Mouse (Mus musculus) forebrain, embryonic 10.5 days (tissue): ENCODE data around the gene Chka. TPM values are rescaled to one million over a fixed set of nuclear protein-coding genes. Genes with fewer than 3 reads are reported as not detected.

Experiments used
- DNase-seq: peaks from one replicate; pipeline ENCODE4 v3.0.0-alpha.2; 2017; ENCODE audit warnings: low spot score; ENCODE audit errors: extremely low spot score
- H3K27ac ChIP-seq: fragments of 300-500 bp; sonication (generic); 2 replicates; pipeline ENCODE4 v1.5.1; 2016; ENCODE audit warnings: mild to moderate bottlenecking
- H3K27me3 ChIP-seq: fragments of 300-500 bp; sonication (generic); 2 replicates; pipeline ENCODE4 v1.6.1; 2016; ENCODE audit warnings: mild to moderate bottlenecking; ENCODE audit not compliant: poor library complexity, severe bottlenecking
- H3K36me3 ChIP-seq: fragments of 300-500 bp; sonication (generic); replicated peaks from 2 replicates; pipeline ENCODE4 v1.6.1; 2016; ENCODE audit warnings: mild to moderate bottlenecking, moderate library complexity
- H3K4me1 ChIP-seq: fragments of 300-500 bp; sonication (generic); 2 replicates; pipeline ENCODE4 v1.6.1; 2016
- H3K4me3 ChIP-seq: fragments of 300-500 bp; sonication (generic); 2 replicates; pipeline ENCODE4 v1.5.1; 2016; ENCODE audit warnings: mild to moderate bottlenecking, moderate library complexity
- H3K9me3 ChIP-seq: fragments of 300-500 bp; sonication (generic); 2 replicates; pipeline ENCODE4 v1.6.1; 2016; ENCODE audit warnings: mild to moderate bottlenecking, moderate library complexity
- WGBS: fragments of 180-500 bp; shearing (Covaris S2); methylation state at CpG from one replicate; pipeline ENCODE4 v1.1.7; 2016; 5-methylcytosine and 5-hydroxymethylcytosine counted together
- polyA plus RNA-seq: library from polyadenylated mRNA; unstranded; fragments of >200 nt; fragmentation: Nextera tagmentation; extraction: Ambion mirVana; gene quantifications from 2 replicates; pipeline ENCODE4 v1.2.1, GENCODE M21; 2016

Chka gene
- polyA plus RNA-seq, 1 experiment from 2014 or later: 52.3 TPM

DNA sequence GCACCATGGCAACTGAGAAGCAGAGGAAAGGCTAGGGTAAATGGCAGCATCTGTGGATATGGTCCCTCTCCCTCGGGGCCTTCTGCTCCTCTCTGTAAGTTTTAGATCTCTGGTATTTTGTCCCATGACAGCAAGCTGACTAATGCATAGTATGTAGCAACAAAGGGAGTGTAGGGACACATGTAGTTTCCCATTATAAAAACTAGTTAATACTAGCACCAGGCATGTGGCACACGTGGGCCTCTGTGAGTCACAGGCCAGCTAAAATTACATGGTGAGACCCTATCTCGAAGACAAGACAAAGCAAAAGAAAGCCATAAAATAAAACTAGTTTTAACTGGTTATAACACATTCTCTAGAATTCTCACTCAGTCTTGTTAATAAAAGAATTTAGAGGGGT is 12.6 kb upstream of the Chka start:
- Histone ChIP-seq H3K9me3 (no peaks in the 10 kb centered on the region), H3K4me3 (no peak overlapping the region)
- WGBS: 89% methylated on average over 3 of the region's 3 CpGs

DNA sequence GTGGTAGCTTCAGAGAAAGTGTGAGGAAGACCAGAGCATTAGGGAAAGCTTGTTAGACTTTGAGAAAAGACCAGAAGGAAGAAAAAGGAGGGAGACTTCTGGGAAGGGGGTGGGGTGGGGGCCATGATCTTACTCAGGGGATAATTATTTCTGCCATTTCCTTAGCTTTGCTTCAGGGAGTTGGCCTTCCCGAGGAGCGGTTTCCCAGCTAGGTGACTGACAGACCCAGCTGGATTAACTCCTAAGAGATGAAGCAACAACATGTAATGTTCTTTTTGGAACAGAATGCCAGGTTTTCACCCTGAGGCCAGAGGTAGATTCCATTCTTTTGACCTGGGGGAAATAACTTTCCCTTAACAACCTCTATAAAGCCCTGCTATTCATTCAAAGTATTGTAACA is 11.9 kb upstream of the Chka start:
- Histone ChIP-seq H3K4me3 (no peak overlapping the region), H3K36me3 (no peaks in the 10 kb centered on the region), H3K4me1 (peaks cover 11% of the 10 kb centered on the region), H3K27ac (no peak overlapping the region), H3K9me3 (no peaks in the 10 kb centered on the region), H3K27me3 (no peaks in the 10 kb centered on the region)
- no peak for DNase-seq
- 66% methylated on average over 2 of the region's 2 CpGs for WGBS

More for the DNA sequence above, 12.6 kb upstream of the Chka start:
- no peak for DNase-seq
- H3K27ac ChIP-seq: no peak overlapping the region
- no peaks in the 10 kb centered on the region for H3K27me3 ChIP-seq
- peaks cover 11% of the 10 kb centered on the region for H3K4me1 ChIP-seq
- no peaks in the 10 kb centered on the region for H3K36me3 ChIP-seq

DNA sequence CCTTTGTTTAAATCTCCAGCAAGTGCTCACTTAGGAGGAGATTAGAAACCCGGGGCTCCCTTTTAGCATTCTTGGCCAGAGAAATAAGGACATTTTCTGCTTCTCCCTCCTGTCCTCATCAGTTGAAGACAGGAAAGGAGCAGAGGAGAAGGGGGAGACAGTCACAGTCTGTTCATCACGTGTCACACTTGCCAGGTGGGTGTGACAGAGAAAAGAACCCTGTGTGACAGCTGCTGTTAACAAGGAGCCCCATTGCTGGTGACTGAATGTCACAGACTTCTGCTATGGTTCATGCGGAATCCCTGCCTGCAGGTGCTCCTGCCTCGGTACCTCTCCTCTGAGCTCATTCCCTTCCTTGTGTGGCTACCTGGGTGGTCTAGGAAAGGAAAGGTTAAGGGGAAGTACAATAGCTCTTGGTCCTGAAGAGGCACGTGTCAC is 11.3 kb upstream of the Chka start:
- H3K27me3 ChIP-seq: no peaks in the 10 kb centered on the region
- no peak overlapping the region for H3K4me3 ChIP-seq
- H3K4me1 ChIP-seq: peaks cover 11% of the 10 kb centered on the region
- H3K27ac ChIP-seq: no peak overlapping the region
- H3K36me3 ChIP-seq: no peaks in the 10 kb centered on the region
- no peaks in the 10 kb centered on the region for H3K9me3 ChIP-seq
- 47% methylated on average over 5 of the region's 5 CpGs for WGBS
- DNase-seq: no peak

DNA sequence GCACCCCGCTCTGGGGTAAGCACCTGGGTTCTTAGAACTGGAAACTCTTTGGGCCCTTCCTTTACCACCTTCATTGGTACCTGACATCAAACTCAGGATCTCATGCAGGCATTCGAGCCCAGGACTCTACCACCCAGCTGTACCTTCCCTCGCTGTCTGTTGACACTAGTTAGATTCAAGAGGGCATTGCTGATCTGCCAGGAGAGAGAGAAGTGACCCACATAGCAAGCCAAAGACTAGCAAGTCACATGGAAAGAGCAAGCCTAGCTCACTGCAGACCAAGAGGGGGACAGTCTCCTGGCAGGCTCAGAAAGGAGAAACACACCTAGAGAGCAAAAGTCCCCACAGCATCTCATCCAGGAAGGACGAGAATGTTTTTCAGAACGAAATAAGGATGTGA is 10.9 kb upstream of the Chka start:
- no peak overlapping the region for H3K27ac ChIP-seq
- no peak for DNase-seq
- no peaks in the 10 kb centered on the region for H3K36me3 ChIP-seq
- H3K4me3 ChIP-seq: no peak overlapping the region
- WGBS: 87% methylated on average over 5 of the region's 5 CpGs
- H3K9me3 ChIP-seq: no peaks in the 10 kb centered on the region
- H3K4me1 ChIP-seq: peaks cover 11% of the 10 kb centered on the region
- H3K27me3 ChIP-seq: no peaks in the 10 kb centered on the region

DNA sequence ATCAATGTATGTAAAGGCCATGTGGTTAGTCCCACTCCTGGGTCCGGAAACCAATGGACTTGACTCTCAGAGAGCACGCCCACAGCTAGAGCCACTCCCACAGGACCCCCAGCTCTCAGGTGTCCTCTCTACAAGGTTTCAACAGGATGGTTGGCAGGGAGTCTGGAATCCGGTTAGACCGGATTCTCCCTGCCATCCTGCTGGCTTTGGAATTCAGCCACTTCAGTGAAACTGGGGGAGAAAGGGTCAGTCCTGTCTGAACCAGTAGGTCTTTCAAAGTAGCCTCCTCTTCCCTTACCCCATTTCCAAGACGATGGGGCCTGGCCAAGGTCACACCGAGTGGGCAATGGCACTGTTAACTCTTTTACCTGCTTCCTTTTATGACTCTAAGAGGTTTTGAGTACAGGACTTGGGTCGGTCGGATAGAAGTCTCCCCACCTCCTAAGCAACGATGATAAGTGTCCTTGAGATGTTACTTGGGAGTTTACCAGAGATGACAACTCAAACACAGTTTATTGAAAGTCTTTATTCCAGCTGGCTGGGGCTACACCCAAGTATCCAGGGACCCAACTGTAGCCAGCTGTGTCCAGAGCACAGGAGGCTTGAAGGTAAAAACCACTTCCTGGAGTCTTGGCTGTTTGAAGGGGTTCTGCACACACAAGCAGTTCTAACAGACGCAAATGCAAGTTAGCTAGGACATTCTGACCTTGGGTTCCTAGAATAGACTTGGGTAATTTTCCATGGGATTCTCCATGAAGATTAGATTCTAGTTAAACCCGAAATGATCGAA is 9.0 kb upstream of the Chka start:
- Histone ChIP-seq H3K4me1 (peaks cover 11% of the 10 kb centered on the region), H3K4me3 (no peak overlapping the region), H3K27ac (no peak overlapping the region), H3K36me3 (no peaks in the 10 kb centered on the region), H3K27me3 (no peaks in the 10 kb centered on the region), H3K9me3 (no peaks in the 10 kb centered on the region)
- no peak for DNase-seq
- WGBS: 48% methylated on average over 12 of the region's 12 CpGs

DNA sequence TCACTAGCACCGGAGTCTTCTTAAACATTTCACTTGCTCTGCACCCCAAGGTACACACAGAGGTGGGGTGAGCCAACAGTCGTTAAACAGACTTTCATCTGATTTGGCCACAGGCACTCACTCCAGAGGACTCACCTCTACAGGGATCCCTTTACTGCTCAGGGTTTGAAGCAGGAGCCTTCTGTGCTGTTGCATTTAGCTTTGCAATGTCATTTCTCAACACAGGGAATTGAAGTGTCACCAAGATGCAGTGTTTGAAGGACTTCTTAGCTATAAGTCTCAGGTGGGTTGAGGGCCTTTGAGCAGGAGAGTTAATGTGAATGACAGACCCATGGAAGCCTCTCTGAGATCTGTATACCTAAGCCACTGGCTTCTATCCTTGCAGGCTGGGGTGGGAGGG is 7.9 kb upstream of the Chka start:
- Histone ChIP-seq H3K27ac (no peak overlapping the region), H3K4me1 (peaks cover 11% of the 10 kb centered on the region), H3K27me3 (no peaks in the 10 kb centered on the region), H3K9me3 (no peaks in the 10 kb centered on the region), H3K36me3 (no peaks in the 10 kb centered on the region), H3K4me3 (no peak overlapping the region)
- WGBS: 88% methylated on average over 2 of the region's 2 CpGs
- DNase-seq: no peak

DNA sequence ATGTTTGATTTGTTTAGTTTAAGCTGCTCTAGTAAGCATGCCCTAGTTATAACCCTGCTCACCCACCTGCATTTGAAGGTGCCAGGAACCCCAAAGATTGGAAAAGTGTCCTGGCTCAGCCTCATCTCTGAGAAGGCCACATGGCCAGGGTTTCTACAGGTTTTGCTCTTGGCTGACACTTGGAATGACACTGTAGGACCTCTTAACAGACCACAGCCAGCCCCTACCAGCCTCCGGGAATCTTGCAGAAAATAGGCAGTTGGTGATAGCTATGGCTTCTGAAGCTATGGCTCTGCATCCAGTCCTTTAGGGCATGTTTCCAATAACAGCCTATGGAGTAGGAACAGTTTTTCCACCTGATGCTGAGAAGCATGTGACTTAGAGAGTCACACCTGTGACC is 6.7 kb upstream of the Chka start:
- Histone ChIP-seq H3K4me3 (no peak overlapping the region), H3K27me3 (no peaks in the 10 kb centered on the region), H3K9me3 (no peaks in the 10 kb centered on the region), H3K4me1 (peaks cover 12% of the 10 kb centered on the region), H3K27ac (no peak overlapping the region), H3K36me3 (no peaks in the 10 kb centered on the region)
- WGBS: 97% methylated on average over 1 of the region's 1 CpGs
- DNase-seq: no peak

DNA sequence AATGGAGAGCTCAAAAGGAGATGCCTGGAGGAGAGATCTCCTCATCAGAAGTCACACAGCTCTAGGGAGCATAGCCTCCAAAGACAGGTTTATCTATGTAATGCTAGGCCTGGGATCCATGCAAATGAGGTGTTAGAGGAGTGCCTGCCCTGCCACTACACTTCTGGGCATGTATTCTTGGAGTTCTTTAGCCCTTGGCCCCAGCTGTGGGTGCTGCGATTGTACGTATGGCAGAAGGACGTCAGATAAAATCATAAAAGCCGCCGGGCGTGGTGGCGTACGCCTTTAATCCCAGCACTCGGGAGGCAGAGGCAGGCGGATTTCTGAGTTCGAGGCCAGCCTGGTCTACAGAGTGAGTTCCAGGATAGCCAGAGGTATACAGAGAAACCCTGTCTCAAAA is 6.2 kb upstream of the Chka start:
- Histone ChIP-seq H3K36me3 (no peaks in the 10 kb centered on the region), H3K9me3 (no peaks in the 10 kb centered on the region), H3K4me3 (no peak overlapping the region), H3K27ac (no peak overlapping the region), H3K4me1 (peaks cover 12% of the 10 kb centered on the region), H3K27me3 (no peaks in the 10 kb centered on the region)
- 92% methylated on average over 11 of the region's 11 CpGs for WGBS
- DNase-seq: no peak

DNA sequence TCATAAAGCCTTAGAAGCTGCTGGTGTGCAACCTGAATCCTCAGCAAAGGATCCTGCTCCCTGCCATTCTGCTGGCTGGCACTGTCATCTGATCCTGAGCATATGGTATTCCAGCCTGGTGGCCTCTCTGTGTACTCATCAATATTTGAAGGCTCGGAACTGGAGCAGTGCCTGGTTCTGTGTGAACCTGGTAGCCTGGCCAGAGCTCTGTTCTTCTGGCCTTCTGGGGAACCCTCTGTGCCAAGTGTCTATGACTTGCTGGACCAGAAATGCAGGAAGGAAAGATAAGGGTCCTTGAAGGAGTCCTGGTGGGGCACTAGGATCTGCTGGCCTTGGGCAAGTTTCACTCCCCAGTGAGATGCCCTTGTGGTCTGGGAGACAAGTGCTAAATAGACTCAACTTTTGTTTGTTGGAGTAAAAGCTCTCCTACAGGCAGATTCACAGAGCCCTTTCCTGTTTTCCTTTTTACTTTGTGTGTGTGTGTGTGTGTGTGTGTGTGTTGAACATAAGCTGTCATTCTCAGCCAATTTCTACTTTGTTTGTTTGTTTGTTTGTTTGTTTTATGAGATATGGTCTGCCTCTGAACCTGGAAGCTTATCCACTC is 5.7 kb upstream of the Chka start:
- Histone ChIP-seq H3K4me1 (peaks cover 15% of the 10 kb centered on the region), H3K9me3 (no peaks in the 10 kb centered on the region), H3K36me3 (no peaks in the 10 kb centered on the region), H3K27ac (no peak overlapping the region), H3K4me3 (no peak overlapping the region), H3K27me3 (no peaks in the 10 kb centered on the region)
- WGBS: 85% methylated on average over 1 of the region's 1 CpGs
- DNase-seq: no peak

DNA sequence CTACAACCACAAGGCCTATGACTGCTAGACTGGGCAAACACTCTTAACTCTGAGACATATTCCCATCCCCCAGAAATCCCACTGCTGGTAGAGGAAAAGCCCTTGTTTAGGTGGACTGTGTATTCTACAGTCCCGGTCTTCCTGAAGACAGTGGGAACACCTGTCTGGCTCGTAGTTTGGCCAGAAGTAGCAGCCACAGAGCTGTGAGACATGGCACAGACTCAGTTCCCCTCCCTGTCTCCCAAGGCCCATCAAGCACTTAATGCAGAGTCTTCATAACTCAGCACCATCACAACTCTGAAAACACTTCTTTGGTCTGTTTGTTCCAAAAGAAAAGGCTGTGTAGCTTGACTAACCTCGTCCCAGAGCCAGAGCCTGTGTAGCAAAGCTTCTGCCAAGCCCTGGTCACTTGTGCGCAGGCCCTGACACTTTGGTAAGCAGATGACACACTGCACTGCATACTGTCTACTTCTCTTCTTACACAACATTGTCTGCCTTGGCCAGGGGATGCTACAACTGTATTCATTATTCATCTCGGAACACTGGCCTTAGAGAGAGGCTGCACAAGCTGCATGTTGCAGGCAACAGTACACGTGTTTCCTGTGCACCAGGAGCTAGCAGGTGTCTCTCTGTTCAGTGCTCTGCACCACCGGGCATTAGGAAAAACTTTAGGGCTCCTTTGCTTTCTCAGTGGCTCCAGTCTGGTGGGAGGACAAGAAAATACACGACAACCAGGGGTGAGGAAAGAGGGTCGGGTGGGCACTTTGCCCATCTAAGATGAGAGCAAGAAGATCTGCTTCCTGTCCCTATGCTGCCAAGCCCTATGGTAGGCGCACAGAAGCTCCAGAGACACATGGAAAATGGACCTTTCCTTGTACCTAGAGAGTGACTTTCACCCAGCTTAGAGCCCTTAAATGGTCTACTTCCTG is 4.6 kb upstream of the Chka start:
- Histone ChIP-seq H3K36me3 (no peaks in the 10 kb centered on the region), H3K27ac (no peak overlapping the region), H3K9me3 (no peaks in the 10 kb centered on the region), H3K27me3 (no peaks in the 10 kb centered on the region), H3K4me3 (no peak overlapping the region), H3K4me1 (peaks cover 21% of the 10 kb centered on the region)
- 85% methylated on average over 10 of the region's 10 CpGs for whole genome bisulfite sequencing
- no peak for DNase-seq

DNA sequence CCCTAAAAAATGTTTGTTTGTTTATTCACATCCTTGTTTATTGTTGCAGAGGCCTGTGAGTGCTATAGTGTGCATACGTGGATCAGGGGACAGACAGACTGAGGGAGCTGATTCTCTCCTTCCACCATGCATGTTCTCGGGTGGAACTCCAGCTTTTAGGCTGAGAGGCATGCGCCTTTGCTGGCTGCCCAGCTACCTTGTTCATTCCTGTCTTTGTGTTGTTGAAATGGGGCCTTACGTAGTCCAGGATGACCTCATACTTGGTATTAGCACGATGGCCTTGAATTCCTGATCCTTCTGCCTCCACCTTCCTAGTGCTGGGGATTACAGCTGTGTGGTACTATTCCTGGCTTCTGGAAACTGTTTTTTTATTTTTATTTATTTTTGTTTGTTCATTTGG is 3.9 kb upstream of the Chka start:
- Histone ChIP-seq H3K27me3 (no peaks in the 10 kb centered on the region), H3K4me3 (no peak overlapping the region), H3K36me3 (no peaks in the 10 kb centered on the region), H3K4me1 (peaks cover 21% of the 10 kb centered on the region), H3K27ac (no peak overlapping the region), H3K9me3 (no peaks in the 10 kb centered on the region)
- DNase-seq: no peak
- 83% methylated on average over 5 of the region's 5 CpGs for WGBS

DNA sequence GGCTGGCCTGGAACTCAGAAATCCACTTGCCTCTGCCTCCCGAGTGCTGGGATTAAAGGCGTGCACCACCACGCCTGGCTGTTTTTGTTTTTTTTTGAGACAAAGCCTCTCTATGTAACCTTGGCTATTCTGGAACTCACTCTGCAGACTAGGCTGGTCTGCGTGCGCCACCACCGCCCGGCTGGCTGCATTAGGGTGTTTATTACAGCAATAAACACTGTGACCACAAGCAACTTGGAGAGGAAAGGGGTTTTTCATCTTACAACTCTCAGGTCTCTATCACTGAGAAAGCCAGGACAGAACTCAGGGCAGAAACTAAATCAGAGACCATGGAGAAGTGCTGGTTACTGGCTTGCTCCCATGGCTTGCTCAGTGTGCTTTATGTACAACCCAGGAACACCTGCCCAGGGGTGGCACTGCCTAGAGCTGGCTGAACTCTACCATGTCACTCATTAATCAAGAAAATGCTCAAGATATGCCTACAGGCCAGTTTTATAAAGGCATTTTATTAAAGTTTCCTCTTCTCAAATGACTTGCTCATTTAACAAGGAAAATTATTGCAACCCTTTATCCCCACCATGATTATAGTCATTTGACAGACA is 3.3 kb upstream of the Chka start:
- no peak for DNase-seq
- H3K27ac ChIP-seq: no peak overlapping the region
- H3K4me3 ChIP-seq: no peak overlapping the region
- H3K9me3 ChIP-seq: no peaks in the 10 kb centered on the region
- H3K27me3 ChIP-seq: no peaks in the 10 kb centered on the region
- no peaks in the 10 kb centered on the region for H3K36me3 ChIP-seq
- peaks cover 26% of the 10 kb centered on the region for H3K4me1 ChIP-seq
- WGBS: 92% methylated on average over 7 of the region's 7 CpGs
